Mouse (Mus musculus) urinary bladder, postnatal 36 days (tissue): ENCODE measurements at regions not wholly inside any gene's neighbourhood (a gene's known extent, or its start where the extent isn't known, plus 50 kb on each side); places are given as distances from the start of the nearest gene placed in this dataset.

ENCODE experiments used
- DNase-seq, 2 experiments: peaks; one replicate each; pipeline ENCODE4 v3.0.0; 2022; ENCODE audit warnings: low spot score in 2 of 2, mixed read lengths in 1 of 2

GRCm38 (mm10) chr6:97741427-97741826 lies 65.4 kb upstream of the Mitf start:
- DNase-seq, result no peak

- no peak for DNase-seq
These were observed 66.0 kb upstream of the Mitf start for GRCm38 (mm10) chr6:97740851-97741201.

- peak; percentile 39 to 44 for DNase-seq
These were observed 66.6 kb upstream of the Mitf start for GRCm38 (mm10) chr6:97740107-97740850.

GRCm38 (mm10) chr6:97738846-97739245 lies 68.0 kb upstream of the Mitf start:
- no peak for DNase-seq

GRCm38 (mm10) chr6:97730835-97731234 lies 76.0 kb upstream of the Mitf start:
- DNase-seq, result no peak

GRCm38 (mm10) chr6:97718184-97718910 lies 88.5 kb upstream of the Mitf start:
- DNase-seq, result no peak

GRCm38 (mm10) chr6:97707401-97707800 lies 90.1 kb upstream of the Frmd4b start:
- DNase-seq, result no peak

GRCm38 (mm10) chr6:97704361-97704760 lies 87.0 kb upstream of the Frmd4b start:
- DNase-seq, result no peak

GRCm38 (mm10) chr6:97699752-97700098 lies 82.4 kb upstream of the Frmd4b start:
- no peak for DNase-seq

GRCm38 (mm10) chr6:97699054-97699751 lies 81.9 kb upstream of the Frmd4b start:
- DNase-seq, result no peak

GRCm38 (mm10) chr6:97693281-97693680 lies 75.9 kb upstream of the Frmd4b start:
- no peak for DNase-seq

- DNase-seq, result no peak
These were observed 73.8 kb upstream of the Frmd4b start for GRCm38 (mm10) chr6:97691136-97691535.

GRCm38 (mm10) chr6:97684335-97684734 lies 67.0 kb upstream of the Frmd4b start:
- DNase-seq, result no peak

GRCm38 (mm10) chr6:97682213-97682612 lies 64.9 kb upstream of the Frmd4b start:
- no peak for DNase-seq

- no peak for DNase-seq
These were observed 57.9 kb upstream of the Frmd4b start for GRCm38 (mm10) chr6:97675181-97675756.

GRCm38 (mm10) chr6:97666818-97667629 lies 49.7 kb upstream of the Frmd4b start:
- DNase-seq, result no peak
